Mouse (Mus musculus): ENCODE measurements around the gene Mapk8ip1. TPM values are rescaled to one million over a fixed set of nuclear protein-coding genes. Genes with fewer than 3 reads are reported as not detected.

Mapk8ip1 gene
- 13.6 and 18.1 TPM in 2 replicates for polyA plus RNA-seq (2012; rRNA removed)

- no peak for DNase-seq (ENCODE audit: low read depth)
Measured at GRCm38 (mm10) chr2:92401091-92401561, at the start of gene Mapk8ip1. TSS of gene Mapk8ip1 (minus strand) at chr2:92401263.

DNA sequence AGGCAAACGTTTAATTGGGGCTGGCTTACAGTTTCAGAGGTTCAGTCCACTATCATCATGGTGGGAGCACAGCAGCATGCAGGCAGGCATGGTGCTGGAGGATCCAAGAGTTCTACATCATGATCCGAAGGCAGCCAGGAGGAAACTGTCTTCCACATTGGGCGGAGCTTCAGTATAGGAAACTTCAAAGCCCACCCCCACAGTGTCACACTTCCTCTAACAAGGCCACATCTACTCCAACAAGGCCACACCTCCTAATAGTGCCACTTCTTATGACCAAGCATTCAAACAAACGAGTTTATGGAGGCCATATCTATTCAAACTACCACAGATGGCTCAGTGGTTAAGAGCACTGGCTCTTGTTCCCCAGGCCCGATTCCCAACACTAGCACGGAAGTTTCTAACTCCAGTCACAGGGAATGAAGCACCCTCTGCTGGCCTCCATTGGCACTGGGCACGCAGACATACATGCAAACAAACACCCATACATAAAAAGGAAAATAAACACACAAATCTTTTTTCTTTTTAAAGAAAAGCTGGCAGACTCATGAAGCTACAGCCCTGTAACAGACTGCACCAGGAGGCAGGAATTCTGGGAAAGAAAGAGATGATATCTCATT lies 46.2 kb upstream of the Mapk8ip1 start:
- no peak for DNase-seq (ENCODE audit: low read depth)

DNA sequence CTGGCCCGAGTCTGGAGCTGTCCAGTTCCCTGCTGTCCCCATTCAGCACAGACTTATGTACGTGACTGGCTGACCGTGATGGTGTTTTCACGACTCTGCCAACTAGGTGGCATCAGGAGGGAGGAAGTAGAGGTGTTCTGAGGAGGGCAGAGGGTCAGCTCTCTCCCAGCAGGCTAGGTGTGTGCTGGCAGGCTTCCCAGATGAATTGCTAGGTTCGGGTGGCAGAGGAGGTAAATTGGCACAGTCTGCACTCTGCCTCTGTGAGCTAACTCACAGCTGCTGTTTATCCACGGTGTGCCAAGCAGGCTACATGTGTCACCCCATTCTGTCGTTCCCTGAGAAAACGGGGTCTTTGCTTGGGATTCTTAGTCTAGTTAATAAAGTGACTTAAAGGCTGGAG lies 45.6 kb upstream of the Mapk8ip1 start:
- no peak for DNase-seq (ENCODE audit: low read depth)

GRCm38 (mm10) chr2:92445890-92446289 lies 44.8 kb upstream of the Mapk8ip1 start:
- DNase-seq (ENCODE audit: low read depth): no peak

DNA sequence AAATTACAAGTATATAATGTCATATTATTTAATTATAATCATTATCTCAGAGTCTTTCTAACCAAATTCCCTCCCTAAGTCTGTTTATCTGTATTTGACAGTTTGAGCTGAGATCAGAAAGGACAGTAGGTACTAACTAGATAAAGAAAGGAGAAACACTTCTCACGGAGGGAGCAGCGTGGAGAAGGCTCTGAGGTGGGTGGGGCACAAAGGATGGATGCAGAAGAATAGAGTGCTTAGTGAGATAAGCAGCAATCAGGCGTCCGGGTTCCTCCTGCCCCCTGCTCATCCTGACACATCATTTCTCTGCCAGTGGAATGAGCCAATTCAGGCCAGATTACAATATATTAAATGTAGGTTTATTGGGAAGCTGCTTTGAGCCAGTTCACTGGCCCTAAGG lies 43.3 kb upstream of the Mapk8ip1 start:
- no peak for DNase-seq (ENCODE audit: low read depth)

DNA sequence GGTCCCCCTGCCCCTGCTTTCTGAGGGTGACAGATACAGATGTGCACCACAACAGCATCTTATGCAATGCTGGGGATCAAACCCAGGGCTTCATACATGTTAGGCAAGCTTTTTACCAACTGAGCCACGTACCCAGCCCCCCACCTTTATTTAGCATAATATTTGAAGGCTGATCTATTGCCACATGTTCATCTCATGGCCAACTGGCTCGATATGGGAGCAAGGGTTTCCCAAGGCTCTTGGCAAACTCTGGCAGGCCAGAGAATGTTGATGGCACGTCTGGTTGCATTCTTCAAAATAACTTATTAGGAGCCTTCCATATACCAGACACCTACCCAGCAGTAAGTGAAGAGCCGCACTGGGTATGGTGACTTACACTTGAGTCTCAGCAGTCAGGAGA lies 42.2 kb upstream of the Mapk8ip1 start:
- DNase-seq (ENCODE audit: low read depth): no peak

DNA sequence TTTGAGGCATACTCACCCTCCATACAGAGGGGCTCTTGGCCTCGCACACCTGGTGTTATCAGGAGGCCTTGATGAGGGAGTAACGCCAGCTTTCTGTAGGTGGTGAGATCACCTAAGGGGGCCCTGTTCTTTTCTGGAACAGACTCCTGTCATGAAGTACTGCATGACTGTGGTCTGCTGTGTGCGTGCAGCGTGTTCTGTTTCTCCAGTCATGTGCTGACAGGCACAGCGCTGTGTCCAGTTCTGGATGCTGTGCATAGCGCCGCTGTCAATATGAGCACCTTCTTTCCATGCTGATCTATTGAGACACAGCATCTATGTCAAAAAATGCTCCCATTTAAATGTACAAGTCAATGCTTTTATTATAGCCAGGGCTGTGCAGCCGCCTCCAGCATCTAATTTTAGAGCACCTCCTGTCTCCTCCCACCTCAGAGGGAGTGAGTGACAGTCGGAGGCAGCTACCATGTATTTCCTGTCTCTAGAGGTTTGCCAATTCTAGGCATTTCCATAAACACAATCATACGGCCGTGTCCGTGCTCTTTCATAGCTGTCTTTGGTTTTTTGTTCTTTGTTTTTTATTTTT lies 41.4 kb upstream of the Mapk8ip1 start:
- no peak for DNase-seq (ENCODE audit: low read depth)

DNA sequence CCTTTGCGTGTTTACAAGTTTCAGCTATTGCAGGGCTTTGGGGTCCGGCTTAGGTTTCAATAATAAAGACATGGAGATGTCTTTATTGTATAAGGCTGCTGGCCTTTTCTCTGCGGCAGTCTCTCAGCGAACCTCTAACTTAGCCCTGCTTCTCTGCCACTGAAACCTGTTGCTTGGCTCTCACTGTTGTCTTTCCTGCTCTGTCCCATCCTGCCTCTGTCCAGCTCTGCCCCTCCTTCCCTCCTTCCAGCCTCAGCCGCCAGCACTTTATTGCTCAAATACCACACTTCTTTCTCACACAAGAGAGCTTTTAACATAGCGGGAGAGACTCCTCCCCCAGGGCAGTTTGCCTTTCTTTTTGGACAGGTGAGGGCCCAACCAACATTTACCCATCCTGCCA lies 39.4 kb upstream of the Mapk8ip1 start:
- no peak for DNase-seq (ENCODE audit: low read depth)

- no peak for DNase-seq (ENCODE audit: low read depth)
Measured at GRCm38 (mm10) chr2:92438567-92438966, 37.5 kb upstream of the Mapk8ip1 start.

GRCm38 (mm10) chr2:92437875-92438274 lies 36.8 kb upstream of the Mapk8ip1 start:
- no peak for DNase-seq (ENCODE audit: low read depth)

- no peak for DNase-seq (ENCODE audit: low read depth)
Measured at GRCm38 (mm10) chr2:92437366-92437765, 36.3 kb upstream of the Mapk8ip1 start.

GRCm38 (mm10) chr2:92435023-92435422 lies 34.0 kb upstream of the Mapk8ip1 start:
- no peak for DNase-seq (ENCODE audit: low read depth)

GRCm38 (mm10) chr2:92434375-92434745 lies 33.3 kb upstream of the Mapk8ip1 start:
- no peak for DNase-seq (ENCODE audit: low read depth)

DNA sequence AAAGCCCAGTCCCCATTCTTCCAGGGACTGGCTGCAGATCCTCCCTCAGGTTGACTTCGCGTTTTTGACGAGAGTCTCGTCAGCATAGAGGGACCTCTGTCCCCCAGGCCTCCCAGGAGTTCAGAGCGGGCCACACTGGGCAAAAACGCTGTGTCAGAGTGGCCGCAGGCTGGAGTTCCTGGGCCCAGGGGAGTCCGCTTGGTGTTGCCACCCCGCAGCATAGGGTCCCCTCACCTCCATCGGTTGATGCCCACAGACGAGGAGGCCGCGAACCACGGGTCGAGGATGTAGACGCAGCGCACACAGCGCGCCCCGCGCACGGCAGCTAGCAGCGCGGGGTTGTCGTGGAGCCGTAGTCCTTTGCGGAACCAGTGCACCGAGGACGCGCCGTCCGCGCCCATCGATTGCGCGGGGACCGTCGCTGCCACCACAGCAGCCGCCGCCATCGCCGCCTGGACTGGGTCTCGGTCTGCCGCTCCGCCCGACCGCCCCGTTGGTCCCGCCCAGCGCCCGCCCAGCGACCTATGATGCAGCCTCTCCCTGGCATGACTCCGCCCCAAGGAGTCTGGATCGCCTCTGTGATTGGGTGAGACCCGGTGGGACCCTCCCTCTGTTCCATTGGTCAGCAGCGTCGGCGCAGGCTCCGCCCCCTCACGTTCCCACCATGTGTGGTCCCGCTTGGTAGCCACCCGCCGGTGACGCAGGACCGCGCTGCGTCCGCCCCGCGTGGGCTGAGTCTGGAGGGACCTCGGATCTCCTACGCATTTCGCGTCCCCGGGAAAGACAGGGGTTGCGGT lies 32.7 kb upstream of the Mapk8ip1 start, which contains the start of gene Cry2:
Cry2 (minus strand) TSS at position 466 of the 797 bp plus-strand sequence.
- DNase-seq (ENCODE audit: low read depth): no peak

- no peak for DNase-seq (ENCODE audit: low read depth)
Measured at GRCm38 (mm10) chr2:92432299-92433295, 31.5 kb upstream of the Mapk8ip1 start.

DNA sequence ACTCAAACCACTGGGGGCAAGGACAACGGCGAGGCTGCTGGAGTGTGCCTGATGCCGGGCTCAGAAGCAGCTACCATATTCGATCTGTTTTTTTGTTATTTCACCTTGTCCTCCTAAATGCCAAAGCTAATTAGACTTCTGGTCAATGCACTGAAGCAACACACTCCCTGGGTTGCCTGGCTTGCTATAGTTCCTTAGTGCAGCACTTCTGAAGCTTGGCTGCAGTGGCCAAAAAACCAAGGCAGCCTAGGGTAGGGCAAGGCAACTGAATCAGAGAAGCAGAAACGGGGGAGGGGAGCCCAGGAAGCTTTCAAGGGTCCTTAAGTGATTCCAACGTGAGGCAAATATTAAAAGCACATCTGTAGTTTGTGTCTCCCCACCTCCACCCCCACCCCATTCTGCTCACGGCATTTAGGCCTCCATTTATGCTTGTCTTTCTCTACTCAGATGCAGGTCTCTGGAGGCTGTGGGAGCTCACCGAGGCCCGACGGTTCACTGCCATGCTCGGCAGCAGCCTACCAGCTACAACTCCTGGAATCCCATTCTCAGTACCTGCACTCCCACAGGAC lies 30.6 kb upstream of the Mapk8ip1 start:
- no peak for DNase-seq (ENCODE audit: low read depth)

GRCm38 (mm10) chr2:92430723-92431541 lies 29.9 kb upstream of the Mapk8ip1 start:
- DNase-seq (ENCODE audit: low read depth): no peak

DNA sequence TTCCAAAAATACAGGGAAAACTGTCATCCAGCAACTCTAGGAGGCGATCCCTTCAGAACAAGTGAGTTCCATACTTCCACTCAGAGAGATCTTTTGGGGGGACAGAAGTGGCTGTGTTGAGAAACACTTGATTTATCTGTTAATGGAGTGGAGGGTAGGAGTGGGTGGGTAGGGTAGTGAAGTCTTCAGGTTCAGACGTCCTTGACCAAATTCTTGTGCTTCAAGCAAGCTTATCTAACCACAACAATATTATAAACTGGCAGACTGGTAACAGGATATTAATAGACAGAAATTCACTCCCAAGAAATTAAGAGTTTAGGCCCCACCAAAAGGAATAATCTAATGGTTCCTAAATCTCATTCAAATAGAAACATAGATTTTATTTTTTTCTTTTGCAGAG lies 29.0 kb upstream of the Mapk8ip1 start:
- no peak for DNase-seq (ENCODE audit: low read depth)

- no peak for DNase-seq (ENCODE audit: low read depth)
Measured at GRCm38 (mm10) chr2:92427882-92428281, 26.8 kb upstream of the Mapk8ip1 start.

- no peak for DNase-seq (ENCODE audit: low read depth)
Measured at GRCm38 (mm10) chr2:92426426-92426825, 25.4 kb upstream of the Mapk8ip1 start.

Data from gonadal fat pad, adult 2 months (tissue).